Mouse (Mus musculus) cerebellum, postnatal 4 days (tissue): ENCODE results near the gene Iqck.
A peak's percentile ranks its signal among the peaks of the same experiment; 100 is the strongest.

Source experiments
- DNase-seq, 2 experiments: peaks; one replicate each; pipeline ENCODE4 v3.0.0; 2022; ENCODE audit warnings: low spot score in 2 of 2, mixed read lengths in 1 of 2

Iqck gene

DNA sequence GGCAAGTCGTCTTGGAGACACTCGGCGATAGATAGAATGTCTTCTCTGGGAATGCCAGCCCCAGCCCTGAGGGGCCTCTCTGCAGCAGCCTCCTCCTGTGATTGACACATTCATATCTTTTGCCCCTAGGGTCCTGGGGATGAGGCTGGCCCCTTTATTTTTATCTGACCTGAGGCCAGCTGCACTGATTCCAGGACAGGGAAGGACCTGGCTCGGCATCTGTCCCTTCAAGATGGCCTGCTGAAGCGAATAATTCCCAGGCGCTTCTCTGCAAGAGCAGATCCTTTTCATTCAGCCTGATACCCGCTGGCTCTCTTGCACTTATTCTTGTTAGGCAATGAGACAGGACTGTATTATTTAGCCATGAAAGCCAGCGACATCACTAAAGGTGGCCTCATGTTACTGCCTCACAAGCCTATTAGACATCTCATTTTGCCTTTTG, 56.5 kb downstream of the Iqck start:
- peak in 1 of 2 experiments; percentile 22 for DNase-seq

DNA sequence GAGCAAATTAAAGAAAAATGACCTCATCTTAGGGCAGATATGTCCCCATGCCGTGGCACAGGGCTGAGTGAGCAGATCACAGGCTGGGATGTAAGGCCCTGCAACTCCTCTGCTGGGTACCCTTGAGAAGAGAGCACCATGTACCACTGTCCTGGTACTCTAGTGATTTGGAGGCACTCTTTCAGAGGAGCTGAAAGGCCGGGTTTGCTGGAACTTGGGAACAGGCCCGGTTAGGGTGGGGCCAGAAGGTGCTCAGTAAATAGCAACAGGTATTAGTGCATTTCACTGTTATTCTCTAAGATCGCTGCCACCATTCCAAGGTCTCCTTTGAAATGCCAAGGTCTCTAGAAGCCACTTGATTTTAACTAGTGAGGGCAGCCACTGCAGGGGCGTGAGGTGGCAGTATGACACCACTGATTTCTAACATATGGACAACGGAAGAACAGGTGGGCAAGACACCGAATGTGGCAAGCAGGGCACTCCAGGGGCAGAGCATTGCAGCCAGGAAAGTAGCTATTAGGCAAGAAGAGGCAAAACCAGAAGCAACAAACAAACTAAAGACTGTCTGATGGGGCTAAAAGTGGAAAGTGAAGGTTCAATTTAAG, 59.1 kb downstream of the Iqck start:
- no peak for DNase-seq

DNA sequence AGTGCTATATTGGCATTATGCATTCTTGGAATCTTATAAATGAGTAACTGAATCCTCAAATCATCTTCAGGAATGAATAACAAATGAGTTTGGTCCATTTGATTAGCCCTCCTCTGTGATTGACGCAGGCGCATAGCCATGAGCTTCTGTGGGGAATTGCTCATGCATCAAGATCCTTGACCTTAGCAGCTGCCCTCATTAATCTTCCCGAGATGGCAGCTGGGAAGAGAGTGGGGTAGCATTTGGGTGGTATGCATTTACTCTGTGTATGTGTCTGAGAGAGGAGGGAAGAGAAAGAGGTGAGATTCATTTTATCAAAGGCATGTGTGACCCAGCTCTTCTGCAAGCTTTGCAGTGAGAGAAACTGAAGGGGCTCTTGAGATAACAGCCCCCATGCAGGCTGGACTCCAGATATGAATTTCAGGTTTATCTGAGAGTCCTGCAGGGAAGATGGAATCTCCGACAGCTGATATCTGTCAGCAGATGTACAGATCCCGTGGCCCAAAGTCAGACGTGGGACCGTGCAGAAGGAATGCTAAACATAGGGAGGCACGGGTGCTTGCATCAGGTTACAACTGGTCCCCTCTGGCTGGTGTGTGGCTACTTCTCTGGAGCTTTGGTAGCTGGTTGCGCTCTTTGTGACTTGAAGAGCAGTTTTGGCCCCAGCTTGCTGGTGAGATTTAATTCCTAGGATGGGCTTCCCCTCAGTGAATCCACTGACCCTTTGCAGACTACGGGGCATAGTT, 63.9 kb downstream of the Iqck start:
- no peak for DNase-seq

DNA sequence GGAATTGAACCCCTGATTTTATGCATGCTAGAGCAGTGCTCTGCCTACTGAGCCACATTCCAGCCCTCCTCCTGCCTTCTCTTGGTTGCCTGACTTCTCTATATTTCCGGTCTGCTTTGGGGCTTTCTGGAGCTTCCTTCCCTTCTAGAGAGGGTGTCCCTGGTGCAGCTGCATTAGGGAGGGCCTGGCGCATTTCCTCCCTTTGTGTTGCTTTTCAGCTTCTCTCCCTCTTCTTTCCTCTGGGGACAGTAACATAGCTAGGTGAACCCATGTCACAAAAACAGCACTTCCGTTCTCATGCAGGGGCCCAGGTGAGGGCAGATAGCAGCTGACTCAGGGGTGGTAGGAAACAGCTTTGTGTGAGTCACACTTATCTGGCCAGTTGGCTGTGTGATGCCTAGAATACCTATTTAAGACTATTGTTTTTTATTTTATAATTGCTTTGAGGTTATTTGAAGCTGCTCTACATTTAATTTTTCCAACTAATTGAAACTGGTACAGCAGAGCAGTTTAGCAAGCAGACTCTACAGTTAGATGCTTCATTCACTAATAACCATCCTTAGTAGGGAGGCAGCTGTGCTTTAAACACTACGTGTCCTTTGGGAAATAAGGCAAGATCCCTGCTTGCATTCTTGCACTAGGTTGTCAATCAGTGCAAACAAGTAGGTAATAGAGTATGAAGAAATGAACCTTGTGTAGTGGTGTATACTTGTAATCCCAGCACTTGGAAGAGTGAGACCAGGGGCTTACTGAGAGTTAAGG, 67.1 kb downstream of the Iqck start:
- no peak for DNase-seq

DNA sequence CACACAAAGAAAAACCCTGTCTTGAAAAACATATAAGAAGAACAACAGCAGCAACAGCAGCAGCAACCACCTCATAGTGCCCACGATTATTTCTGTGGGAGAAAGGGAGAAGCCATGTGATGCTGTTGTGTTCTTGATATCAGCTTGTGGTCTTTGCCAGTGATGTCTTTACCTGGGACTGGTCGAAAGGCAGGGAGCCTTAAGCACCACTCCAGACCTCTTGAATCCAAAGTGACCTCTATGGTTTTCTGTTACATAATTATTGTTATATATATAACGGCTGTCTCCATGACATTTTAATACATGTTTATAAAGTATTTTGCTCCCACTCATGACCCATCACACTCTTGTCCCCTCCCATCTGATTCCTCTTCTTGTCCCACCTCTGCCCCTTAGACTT, 70.0 kb downstream of the Iqck start:
- DNase-seq, result no peak

DNA sequence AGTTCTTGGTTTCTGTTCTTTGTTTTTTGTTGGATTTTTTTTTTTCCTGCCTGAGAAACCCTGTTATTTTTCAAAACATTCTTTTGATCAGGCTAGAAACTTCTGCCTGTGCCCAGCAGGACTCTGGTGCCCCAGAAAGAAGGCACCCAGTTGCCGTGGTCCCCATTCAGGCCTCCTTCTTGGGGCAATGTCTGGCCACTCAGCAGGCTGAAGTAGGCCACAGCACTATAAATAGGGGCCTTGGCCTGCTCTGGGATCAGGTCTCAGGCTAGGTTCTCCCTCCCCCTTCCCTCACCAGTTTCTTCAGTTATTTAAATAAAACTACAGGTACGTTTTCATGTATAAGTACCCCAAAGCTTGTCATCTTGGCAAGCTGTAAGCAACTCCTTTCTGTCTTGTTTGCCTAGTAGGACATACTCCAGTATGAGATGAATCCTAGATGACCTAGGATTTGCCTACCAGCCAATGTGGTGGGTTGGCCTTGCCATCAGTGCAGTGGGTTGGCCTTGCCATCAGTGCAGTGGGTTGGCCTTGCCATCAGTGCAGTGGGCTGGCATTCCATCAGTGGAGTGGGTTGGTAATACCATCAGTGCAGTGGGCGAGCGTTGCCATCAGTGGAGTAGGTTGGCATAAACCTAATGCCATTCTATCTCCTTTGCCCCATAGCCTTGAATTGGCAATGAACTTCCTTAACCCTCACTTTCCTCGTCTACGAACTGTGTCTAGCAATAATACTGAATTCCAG, 71.1 kb downstream of the Iqck start:
- no peak for DNase-seq

- DNase-seq, result no peak
These were observed 71.7 kb downstream of the Iqck start for GRCm38 (mm10) chr7:118927279-118927678.

DNA sequence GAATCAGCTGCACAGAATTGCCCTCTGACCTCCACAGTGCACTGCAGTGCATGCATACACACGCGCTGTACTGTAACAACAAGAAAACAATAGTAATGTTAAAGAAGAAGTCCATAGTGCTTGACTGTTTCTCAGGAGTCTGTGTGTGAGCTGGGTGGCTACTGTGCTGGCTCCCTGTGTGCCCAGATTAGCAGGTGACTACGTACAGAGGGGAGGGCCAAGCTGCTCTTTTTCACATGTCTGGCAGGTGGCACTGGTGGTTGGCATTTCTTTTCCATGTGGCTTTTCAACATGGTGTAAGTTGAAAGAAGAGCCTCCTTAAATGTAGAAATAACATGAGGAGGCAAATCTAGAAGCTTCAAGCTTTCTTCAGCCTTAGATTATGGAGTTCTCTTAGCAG, 72.8 kb downstream of the Iqck start:
- DNase-seq, result no peak

DNA sequence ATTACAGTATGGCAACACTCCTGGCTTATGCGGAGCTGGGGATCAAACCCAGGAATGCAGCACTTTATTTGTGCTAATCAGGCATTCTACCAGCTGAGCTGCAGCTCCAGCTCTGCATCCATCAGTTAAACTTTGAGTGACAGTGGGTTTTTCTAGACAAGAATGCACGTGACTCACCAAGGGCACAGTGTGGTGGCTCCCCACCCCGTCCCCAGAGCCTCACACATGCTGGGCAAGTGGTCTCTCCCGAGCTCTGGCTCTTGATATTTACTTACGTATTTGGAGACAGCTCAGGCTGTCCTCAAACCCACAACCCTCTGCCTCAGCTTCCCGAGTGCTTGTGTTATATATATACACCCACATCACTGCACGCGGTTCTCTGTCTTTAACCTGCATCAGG, 73.4 kb downstream of the Iqck start:
- DNase-seq, result no peak

GRCm38 (mm10) chr7:118929601-118930311, 74.2 kb downstream of the Iqck start:
- DNase-seq, result no peak

DNA sequence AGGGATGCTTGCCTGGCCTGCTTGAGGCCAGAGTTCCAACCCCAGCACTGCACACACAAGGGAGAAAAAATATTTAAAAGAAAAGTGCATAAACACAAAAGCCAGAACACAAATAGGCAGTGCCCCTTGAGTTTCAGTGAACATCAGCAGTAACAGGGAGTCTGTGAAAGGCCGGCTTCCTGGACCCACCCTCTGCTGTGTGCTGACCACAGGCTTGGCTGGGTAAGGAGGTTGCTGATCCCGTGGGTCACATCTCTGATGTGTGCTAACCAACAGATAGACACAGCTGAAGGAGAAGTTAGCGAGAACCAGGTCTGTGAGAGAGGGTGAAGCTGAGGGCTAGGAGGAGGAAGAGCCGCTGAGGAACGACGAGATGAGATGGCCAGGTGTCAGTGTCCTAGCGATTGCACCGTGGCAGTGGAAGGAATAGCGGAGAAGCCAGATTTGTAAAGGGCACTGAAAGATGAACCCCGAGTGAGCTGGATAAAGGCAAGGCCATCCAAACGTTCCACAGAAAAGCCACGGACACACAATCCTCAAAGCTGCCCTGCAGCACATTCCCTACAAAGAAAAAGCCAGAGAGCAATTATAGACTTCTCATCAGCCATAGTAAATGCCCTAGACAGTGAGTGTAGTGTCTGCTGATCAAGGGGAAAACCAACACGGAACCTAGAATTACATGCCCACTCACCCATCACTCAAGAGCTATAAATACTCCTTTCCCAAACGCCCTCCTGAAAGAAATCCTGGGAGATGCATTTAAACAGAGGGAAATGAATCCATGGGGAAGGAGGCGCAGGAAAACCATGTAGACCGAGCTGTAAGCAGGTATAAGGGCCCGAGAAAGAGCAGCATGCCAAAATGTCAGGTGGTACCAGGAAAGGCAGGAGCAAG, 76.2 kb downstream of the Iqck start:
- no peak for DNase-seq

- DNase-seq, result no peak
These were observed 79.8 kb downstream of the Iqck start for GRCm38 (mm10) chr7:118935306-118935705.

- DNase-seq, result no peak
These were observed 81.3 kb downstream of the Iqck start for GRCm38 (mm10) chr7:118936844-118937243.

GRCm38 (mm10) chr7:118937469-118938387, 82.2 kb downstream of the Iqck start:
- no peak for DNase-seq

DNA sequence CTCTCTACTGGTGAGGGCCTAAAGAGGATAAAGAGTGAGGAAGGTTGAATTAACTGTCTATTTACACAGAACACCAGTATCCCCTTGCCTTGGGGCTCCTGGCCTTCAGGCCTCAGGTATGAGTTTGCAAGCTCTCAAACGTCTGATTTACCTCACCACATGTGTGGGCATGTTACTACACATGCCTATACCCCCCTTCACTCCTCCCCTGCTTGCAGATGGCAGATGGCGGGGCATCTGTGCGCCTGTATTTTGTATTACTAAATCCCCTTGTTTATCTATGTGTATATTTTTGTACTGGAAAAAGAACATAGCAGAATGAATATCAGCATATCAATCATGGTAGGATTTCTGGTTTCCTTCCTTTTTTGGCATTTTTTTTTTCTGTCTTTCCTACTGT, 86.7 kb downstream of the Iqck start:
- DNase-seq, result no peak

DNA sequence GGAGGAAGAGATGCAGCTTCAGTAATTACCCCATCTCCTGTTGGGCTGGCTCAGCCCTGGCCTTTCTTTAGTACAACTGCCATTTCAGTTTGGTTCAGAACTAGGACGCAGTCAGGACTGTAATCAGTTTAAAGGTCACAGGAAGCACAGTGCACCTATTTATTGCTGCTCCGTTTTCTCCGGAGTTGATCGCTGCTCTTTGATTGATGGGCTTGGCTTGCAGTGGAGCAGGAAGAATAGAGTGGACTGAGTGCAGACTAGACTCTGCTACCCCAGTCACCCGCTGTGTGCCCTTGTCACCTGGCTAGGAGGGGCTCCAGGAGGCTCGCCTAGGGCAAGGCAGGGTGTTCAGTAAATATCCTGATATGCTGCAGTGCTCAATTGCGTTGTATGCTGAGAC, 87.6 kb downstream of the Iqck start:
- no peak for DNase-seq

DNA sequence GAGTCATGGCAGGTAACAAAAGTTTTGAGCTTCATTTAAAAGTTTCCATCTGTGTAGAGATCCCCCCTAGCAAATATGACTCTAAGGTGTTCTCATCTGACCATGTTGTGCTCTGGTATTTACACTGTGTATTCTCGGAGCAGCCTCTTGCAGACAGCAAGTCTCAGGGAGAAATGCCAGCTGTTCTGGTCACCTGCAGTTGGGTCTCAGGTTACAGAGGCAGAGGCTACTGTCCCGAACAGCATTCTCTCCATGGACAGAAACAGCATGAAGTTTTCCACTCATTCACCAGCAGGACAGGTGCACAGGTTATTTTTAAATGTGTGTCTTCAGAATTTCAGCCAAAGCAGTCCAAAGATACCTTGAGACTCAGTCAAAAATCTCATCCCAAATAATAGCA, 89.3 kb downstream of the Iqck start:
- DNase-seq, result no peak

DNA sequence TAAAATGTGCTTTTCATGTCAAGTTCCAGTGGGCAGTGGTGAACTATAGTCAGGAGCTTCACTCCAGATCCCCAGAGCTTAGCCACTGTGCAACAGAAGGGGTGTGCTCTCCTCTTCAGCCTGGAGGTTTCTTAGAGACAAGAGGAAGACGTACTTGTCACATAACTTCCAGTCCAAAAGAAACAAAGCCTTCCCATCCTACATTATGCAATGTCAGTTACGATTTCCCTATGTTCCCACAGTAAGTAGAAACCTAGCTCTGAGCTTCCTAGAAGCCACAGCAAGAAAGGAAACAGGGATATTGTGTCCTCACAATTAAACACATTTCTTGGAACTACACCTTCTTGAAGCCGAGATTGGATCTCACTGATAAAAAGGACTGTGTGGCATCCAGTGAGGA, 91.7 kb downstream of the Iqck start:
- no peak for DNase-seq

- DNase-seq, result no peak
These were observed 93.2 kb downstream of the Iqck start for GRCm38 (mm10) chr7:118948677-118949282.
